Mouse (Mus musculus): ENCODE results near the gene Fgfr4.

Gene Fgfr4

GRCm38 (mm10) chr13:55152621-55153415, at the start of gene Fgfr4:
Fgfr4 (plus strand) TSS chr13:55152640.
- DNase-seq: peak; percentile 77

GRCm38 (mm10) chr13:55103351-55103750, 49.1 kb upstream of the Fgfr4 start:
- DNase-seq: no peak

- peak; percentile 99 for DNase-seq
Measured at GRCm38 (mm10) chr13:55105045-55105952, 47.1 kb upstream of the Fgfr4 start, which contains the start of gene Zfp346. Zfp346 (plus strand) TSS chr13:55105311.

- peak; percentile 5 for DNase-seq
Measured at GRCm38 (mm10) chr13:55105953-55106691, 46.3 kb upstream of the Fgfr4 start.

GRCm38 (mm10) chr13:55107116-55107515, 45.3 kb upstream of the Fgfr4 start:
- no peak for DNase-seq

- no peak for DNase-seq
Measured at GRCm38 (mm10) chr13:55107694-55108093, 44.7 kb upstream of the Fgfr4 start.

- no peak for DNase-seq
Measured at GRCm38 (mm10) chr13:55114375-55114774, 38.1 kb upstream of the Fgfr4 start.

- no peak for DNase-seq
Measured at GRCm38 (mm10) chr13:55124903-55125302, 27.5 kb upstream of the Fgfr4 start.

- no peak for DNase-seq
Measured at GRCm38 (mm10) chr13:55133448-55133847, 19.0 kb upstream of the Fgfr4 start, which contains the start of gene Gm17617. Gm17617 (minus strand) TSS chr13:55133548.

- peak; percentile 29 for DNase-seq
Measured at GRCm38 (mm10) chr13:55135382-55135781, 17.1 kb upstream of the Fgfr4 start.

- no peak for DNase-seq
Measured at GRCm38 (mm10) chr13:55140271-55140670, 12.2 kb upstream of the Fgfr4 start.

GRCm38 (mm10) chr13:55153951-55154350, 1.5 kb downstream of the Fgfr4 start:
- no peak for DNase-seq

- DNase-seq: no peak
Measured at GRCm38 (mm10) chr13:55162365-55162764, 9.9 kb downstream of the Fgfr4 start.

- no peak for DNase-seq
Measured at GRCm38 (mm10) chr13:55163553-55163952, 11.1 kb downstream of the Fgfr4 start.

- DNase-seq: no peak
Measured at GRCm38 (mm10) chr13:55165831-55166339, 13.4 kb downstream of the Fgfr4 start.

- no peak for DNase-seq
Measured at GRCm38 (mm10) chr13:55166806-55167725, 14.6 kb downstream of the Fgfr4 start.

- DNase-seq: no peak
Measured at GRCm38 (mm10) chr13:55167798-55168197, 15.4 kb downstream of the Fgfr4 start.

- no peak for DNase-seq
Measured at GRCm38 (mm10) chr13:55168255-55168654, 15.8 kb downstream of the Fgfr4 start.

- peak; percentile 52 for DNase-seq
Measured at GRCm38 (mm10) chr13:55168958-55169369, 16.5 kb downstream of the Fgfr4 start.

- DNase-seq: peak; percentile 64
Measured at GRCm38 (mm10) chr13:55171517-55172335, 19.3 kb downstream of the Fgfr4 start.
